Mouse (Mus musculus): Measurements from ENCODE around the gene Arl15.
"Not testable (repeated sequence)": the region's sequence is repeated elsewhere in the genome, so short reads cannot be mapped to it uniquely, and the experiment has no call there.

The Arl15 gene

GRCm38 (mm10) chr13:113794039-113794704, at the start of gene Arl15:
Gene Arl15 (plus strand): TSS chr13:113794505.
- DNase-seq (ENCODE audit: low spot score in 2 of 2) = peak; percentile 96

GRCm38 (mm10) chr13:113745301-113745700, 49.0 kb upstream of the Arl15 start:
- no peak for DNase-seq (ENCODE audit: low spot score in 2 of 2)

DNA sequence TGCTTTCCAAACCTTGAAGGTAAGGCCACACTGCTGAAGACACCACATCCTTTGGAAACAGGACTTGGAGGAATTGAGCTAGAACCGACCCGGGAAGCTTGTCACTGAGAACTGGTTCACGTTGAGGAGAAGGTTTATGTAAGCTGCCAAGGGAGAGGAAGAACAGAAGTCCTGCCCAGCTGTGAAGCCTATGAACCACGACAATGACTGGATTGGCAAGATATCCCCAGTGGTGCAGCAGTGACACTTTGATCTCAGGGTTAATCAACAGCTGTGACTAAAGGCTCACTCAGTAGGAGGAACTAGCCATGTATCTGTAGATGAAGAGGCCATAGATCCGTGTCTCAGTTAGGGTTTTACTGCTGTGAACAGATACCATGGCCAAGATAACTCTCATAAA, 43.5 kb upstream of the Arl15 start:
- no peak for DNase-seq (ENCODE audit: low spot score in 2 of 2)

DNA sequence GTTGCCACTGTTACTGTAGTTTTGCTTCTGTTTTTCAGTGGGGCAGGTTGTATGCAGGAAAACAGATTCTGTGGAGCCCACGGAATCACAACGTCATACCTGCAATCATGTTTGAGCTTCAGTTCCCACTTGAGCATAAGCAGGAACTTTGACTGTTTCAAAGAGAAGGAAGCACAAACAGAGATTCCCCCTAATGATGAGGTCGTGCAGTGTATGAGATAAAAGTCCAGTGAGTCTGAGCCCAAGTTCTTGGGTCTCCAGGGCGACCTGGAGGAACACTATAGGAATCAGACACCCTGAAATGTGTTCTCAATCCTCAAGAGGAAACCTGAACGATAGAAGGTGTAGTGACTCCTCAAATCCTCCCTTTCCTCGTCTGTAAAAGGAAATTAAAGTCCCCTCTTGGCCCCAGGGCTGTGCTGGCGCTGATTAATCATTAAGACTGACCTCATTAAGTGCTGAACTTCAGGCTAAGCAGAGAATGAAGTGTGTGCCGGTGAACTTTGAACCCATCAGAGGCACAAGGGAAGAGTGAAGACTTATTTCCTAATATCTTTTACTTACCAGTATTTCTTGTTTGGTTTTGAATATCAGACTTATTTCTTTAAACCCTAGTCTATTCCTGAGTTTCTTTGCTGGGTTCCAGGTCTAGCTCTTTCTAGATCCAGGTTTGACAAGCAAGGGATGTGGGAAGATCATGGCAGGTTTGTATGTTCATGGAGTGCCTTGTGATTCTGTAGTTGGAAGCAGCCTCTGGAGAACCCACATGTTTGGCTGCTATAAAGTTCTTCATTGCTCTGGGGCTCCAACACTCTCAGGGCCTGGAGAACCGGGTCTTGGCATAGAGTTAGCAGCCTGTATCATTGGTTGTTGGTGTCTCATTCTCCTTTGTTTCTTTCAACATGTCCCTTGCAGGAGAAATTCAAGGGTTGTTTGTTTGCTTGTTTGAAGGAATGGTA, 39.3 kb upstream of the Arl15 start:
- DNase-seq (ENCODE audit: low spot score in 2 of 2) = no peak

GRCm38 (mm10) chr13:113755779-113756178, 38.5 kb upstream of the Arl15 start:
- DNase-seq (ENCODE audit: low spot score in 2 of 2) = no peak

- no peak for DNase-seq (ENCODE audit: low spot score in 2 of 2)
Measured at GRCm38 (mm10) chr13:113761717-113762116, 32.6 kb upstream of the Arl15 start.

DNA sequence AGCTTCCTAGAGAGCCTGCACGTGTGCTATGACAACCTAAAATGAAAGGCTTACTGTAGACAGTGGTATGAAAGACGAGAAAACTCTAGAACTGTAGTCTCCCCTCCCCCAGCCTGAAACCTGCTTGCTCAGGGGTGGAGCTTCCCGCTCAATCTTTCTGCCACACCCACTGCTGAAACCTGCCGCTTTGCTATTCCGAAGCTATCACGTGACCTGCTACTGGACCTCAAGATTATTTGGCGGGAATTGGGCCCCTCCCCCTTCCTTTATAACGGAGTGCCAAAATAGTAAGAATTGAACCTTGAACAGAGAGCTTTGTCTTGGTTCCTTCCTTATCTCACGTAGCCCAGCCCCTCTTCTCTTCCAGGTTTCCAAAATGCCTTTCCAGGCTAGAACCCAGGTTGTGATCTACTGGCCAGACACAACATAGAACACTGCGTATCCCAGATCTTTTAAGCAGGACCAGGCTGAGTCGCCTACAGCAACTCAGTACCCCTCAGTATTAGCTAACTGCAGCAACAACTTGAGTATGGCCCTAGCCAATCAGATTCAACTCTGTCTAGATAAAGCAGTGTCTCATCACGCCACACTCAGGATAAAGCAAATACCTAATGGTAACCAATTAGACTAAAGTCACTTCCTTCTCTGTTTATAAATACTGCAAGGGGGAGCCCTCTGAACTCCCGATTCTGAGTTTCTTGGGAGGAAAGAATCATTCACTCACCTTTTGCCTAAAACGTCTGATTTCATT, 31.4 kb upstream of the Arl15 start:
- DNase-seq (ENCODE audit: low spot score in 2 of 2) = no peak

DNA sequence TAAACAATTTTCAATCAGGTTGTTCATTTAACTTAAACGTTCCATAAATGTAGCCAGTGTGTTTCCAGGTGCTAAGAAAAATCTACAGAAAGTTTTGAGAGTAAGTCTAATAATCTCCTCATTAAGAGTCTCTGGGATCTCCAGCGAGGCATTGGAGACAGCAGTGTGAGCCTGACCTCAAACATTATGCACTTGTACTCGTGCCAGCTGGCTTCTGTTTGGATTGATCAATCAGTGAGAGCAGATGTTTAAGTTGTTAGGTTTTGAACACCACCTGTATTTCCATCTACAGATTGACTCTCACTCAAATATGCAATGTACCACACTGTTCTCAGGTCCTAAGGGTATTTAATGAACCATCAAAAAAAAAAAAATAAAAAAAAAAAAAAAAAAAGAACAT, 28.9 kb upstream of the Arl15 start:
- DNase-seq (ENCODE audit: low spot score in 2 of 2) = no peak

DNA sequence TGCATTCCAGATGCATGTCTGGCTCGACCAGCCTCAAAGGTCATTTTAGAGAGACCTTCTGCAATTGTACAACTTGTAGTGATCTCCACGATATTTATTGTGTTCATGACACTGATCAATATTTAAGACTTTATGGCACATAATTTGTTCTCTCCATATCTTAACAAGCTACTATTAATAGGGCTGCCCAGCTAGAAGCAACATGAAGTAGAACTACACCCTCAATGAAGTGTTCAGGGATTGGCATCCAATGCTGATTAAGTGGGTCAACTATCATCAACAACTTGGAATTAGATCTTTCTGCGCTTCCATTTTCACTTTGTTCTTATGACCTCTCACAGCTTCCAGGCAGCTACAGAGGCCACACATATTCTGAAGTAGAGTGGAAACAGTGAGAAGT, 24.5 kb upstream of the Arl15 start:
- no peak for DNase-seq (ENCODE audit: low spot score in 2 of 2)

GRCm38 (mm10) chr13:113770340-113770739, 24.0 kb upstream of the Arl15 start:
- DNase-seq (ENCODE audit: low spot score in 2 of 2) = no peak

GRCm38 (mm10) chr13:113771340-113771739, 23.0 kb upstream of the Arl15 start:
- DNase-seq (ENCODE audit: low spot score in 2 of 2) = no peak

DNA sequence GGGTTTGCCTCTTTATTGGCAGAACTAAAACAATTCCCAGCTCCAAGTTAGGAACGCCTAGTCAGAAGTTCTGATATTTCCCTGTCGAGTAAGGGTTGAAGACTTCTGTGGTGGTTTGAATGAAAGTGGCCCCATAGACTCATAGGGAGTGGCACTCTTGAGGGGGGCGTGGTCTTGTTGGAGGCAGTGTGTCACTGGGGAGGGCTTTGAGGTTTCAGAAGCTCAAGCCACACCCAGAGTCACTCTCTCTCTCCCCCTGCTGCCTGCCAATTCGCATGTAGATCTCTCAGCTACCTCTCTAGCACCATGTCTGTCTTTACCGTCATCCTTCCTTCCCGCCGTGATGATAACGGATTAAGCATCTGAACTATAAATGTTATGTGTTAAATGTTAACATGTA, 19.5 kb upstream of the Arl15 start:
- DNase-seq (ENCODE audit: low spot score in 2 of 2) = no peak

- no peak for DNase-seq (ENCODE audit: low spot score in 2 of 2)
Measured at GRCm38 (mm10) chr13:113775244-113776140, 18.8 kb upstream of the Arl15 start.

GRCm38 (mm10) chr13:113785803-113786202, 8.5 kb upstream of the Arl15 start:
- DNase-seq (ENCODE audit: low spot score in 2 of 2) = no peak

DNA sequence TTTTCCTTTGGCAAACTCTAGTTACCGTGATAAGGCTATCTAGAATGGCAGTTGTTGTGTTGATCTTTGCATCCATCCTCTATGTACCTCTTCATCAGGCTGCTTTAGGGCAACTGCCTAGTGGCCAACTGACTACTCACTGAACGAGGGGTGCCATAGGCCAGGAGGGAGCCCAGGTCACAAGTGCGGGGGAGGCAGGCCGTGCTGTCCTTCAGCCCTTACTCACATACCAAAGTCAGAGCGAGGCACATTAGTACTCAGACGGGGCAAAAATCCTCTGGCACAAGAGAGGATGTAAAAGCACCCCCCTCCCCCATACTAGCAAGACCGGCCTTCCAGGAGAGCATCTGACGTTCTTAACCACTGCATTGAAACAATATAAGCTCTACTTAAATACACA, 7.2 kb upstream of the Arl15 start:
- no peak for DNase-seq (ENCODE audit: low spot score in 2 of 2)

GRCm38 (mm10) chr13:113790016-113790415, 4.3 kb upstream of the Arl15 start:
- not testable (repeated sequence) for DNase-seq (ENCODE audit: low spot score in 2 of 2)

DNA sequence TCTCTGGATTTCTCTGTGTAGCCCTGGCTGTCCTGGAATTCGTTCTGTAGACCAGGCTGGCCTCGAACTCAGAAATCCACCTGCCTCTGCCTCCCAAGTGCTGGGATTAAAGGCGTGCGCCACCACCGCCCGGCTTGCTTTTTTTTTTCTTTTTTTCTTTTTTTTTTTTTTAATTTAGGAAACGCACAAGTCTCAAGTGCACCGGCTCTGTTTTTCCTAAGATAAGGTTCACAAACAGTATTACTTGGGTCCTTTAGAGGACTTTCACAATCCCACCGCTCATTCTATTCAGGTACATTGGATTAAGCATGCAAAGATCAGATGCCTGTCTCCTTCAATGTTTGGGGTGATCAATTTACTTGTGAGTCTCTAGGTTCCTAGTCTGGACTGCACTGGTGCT, 668 bp upstream of the Arl15 start:
- DNase-seq (ENCODE audit: low spot score in 2 of 2) = no peak

- peak; percentile 45 to 49 for DNase-seq (ENCODE audit: low spot score in 2 of 2)
Measured at GRCm38 (mm10) chr13:113794705-113795655, 675 bp downstream of the Arl15 start.

DNA sequence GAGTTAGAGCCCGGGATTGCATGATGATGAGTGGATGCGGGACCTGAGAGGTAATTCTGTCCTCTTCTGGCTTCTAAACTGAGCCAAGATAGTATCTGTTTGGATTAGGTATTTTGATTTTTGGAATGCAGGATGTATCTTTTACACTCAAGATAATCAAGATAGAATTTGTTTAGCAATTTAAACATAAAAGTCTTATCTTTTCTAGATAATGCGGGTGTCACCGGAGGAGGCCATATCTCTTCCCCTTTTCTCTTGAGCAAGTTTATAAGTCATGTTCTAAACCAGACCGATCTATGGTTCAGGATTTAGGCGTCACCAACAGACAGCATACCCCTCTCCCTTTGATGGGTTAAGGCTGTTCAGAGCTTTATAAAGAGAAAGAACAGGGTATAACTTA, 3.1 kb downstream of the Arl15 start:
- no peak for DNase-seq (ENCODE audit: low spot score in 2 of 2)

DNA sequence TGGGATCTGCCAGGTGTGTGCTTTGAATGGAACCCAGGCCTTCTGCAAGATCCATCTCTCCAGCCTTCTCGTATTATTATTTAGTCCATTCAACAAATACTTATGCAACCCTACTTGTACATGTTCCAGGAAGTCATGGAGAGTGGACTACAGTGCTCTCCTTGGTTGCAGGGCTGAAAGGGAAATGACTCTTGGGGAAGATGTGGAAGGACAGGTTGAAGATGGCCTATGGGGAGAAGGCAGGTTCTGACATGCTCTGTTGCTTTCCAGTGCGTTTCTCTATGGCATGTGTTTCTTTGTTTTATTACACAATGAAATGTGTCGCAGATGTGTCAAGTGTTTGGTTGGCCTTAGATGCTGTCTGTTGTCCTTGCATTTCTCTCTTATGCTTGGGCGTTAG, 5.1 kb downstream of the Arl15 start:
- no peak for DNase-seq (ENCODE audit: low spot score in 2 of 2)

All from frontal cortex, postnatal 36 days (tissue).